Mouse (Mus musculus): ENCODE data around the gene Gm17455. TPM values are rescaled to one million over a fixed set of nuclear protein-coding genes. Genes with fewer than 3 reads are reported as not detected.
A peak's percentile ranks its signal among the peaks of the same experiment; 100 is the strongest.

Gm17455 gene
- polyA plus RNA-seq (2016; fragmentation: Nextera tagmentation; extraction: Ambion mirVana) = 0.59 and 1.8 TPM in 2 replicates

- Histone ChIP-seq H3K36me3 (no peaks in the 10 kb centered on the region), H3K4me3 (no peak within 1 kb of the TSS), H3K9me3 (no peaks in the 10 kb centered on the region), H3K9ac (no peak within 1 kb of the TSS), H3K27me3 (no peaks in the 10 kb centered on the region), H3K4me1 (no peaks in the 10 kb centered on the region), H3K4me2 (replicated peaks) (no peak within 1 kb of the TSS), H3K27ac (no peak within 1 kb of the TSS)
- 52% methylated on average over 7 of the region's 7 CpGs for WGBS
- no peak for ATAC-seq (ENCODE audit: insufficient number of reproducible peaks, insufficient read depth, low FRiP score, low TSS enrichment)
Observed at GRCm38 (mm10) chr10:60399449-60399848, at the start of gene Gm17455. Gene Gm17455 (plus strand): TSS chr10:60399726.

- Histone ChIP-seq H3K4me3 (no peak overlapping the region), H3K27ac (peak overlapping the region; percentile 80; the same call in 1 of the 2 replicates), H3K9me3 (no peaks in the 10 kb centered on the region), H3K27me3 (0 out of 2 replicates have a peak, but pooled peaks cover 7% of the 10 kb centered on the region), H3K4me1 (peaks cover 65% of the 10 kb centered on the region), H3K36me3 (no peaks in the 10 kb centered on the region), H3K9ac (no peak overlapping the region), H3K4me2 (replicated peaks) (peak overlapping the region; percentile 33)
- no peak for ATAC-seq (ENCODE audit: insufficient number of reproducible peaks, insufficient read depth, low FRiP score, low TSS enrichment)
- WGBS = 47% methylated on average over 5 of the region's 5 CpGs
Observed at GRCm38 (mm10) chr10:60350077-60350804, 49.3 kb upstream of the Gm17455 start.

GRCm38 (mm10) chr10:60350805-60351167 lies 48.7 kb upstream of the Gm17455 start:
- H3K36me3 ChIP-seq = no peaks in the 10 kb centered on the region
- ATAC-seq (ENCODE audit: insufficient number of reproducible peaks, insufficient read depth, low FRiP score, low TSS enrichment) = 0 out of 2 replicates have a peak, but pooled peaks have one; percentile 19
- 14% methylated on average over 3 of the region's 3 CpGs for WGBS
- peak overlapping the region; percentile 33 for H3K4me2 ChIP-seq (replicated peaks)
- H3K9ac ChIP-seq = no peak overlapping the region
- H3K4me3 ChIP-seq = no peak overlapping the region
- no peaks in the 10 kb centered on the region for H3K9me3 ChIP-seq
- H3K27me3 ChIP-seq = 0 out of 2 replicates have a peak, but pooled peaks cover 7% of the 10 kb centered on the region
- peaks cover 67% of the 10 kb centered on the region for H3K4me1 ChIP-seq
- peak overlapping the region; percentile 80 for H3K27ac ChIP-seq

GRCm38 (mm10) chr10:60351248-60351647 lies 48.3 kb upstream of the Gm17455 start:
- 0 out of 2 replicates have a peak, but pooled peaks have one; percentile 8 for ATAC-seq (ENCODE audit: insufficient number of reproducible peaks, insufficient read depth, low FRiP score, low TSS enrichment)
- 11% methylated on average over 3 of the region's 3 CpGs for WGBS
- no peak overlapping the region for H3K4me3 ChIP-seq
- no peaks in the 10 kb centered on the region for H3K9me3 ChIP-seq
- H3K9ac ChIP-seq = no peak overlapping the region
- H3K27ac ChIP-seq = peak overlapping the region; percentile 80
- no peaks in the 10 kb centered on the region for H3K36me3 ChIP-seq
- 0 out of 2 replicates have a peak, but pooled peaks cover 7% of the 10 kb centered on the region for H3K27me3 ChIP-seq
- no peak overlapping the region for H3K4me2 ChIP-seq (replicated peaks)
- H3K4me1 ChIP-seq = peaks cover 67% of the 10 kb centered on the region

- ATAC-seq (ENCODE audit: insufficient number of reproducible peaks, insufficient read depth, low FRiP score, low TSS enrichment) = peak; percentile 29; the same call in 1 of the 2 replicates
Observed at GRCm38 (mm10) chr10:60351761-60352455, 47.6 kb upstream of the Gm17455 start.

GRCm38 (mm10) chr10:60353241-60354002 lies 46.1 kb upstream of the Gm17455 start:
- H3K9ac ChIP-seq = no peak overlapping the region
- no peak overlapping the region for H3K4me3 ChIP-seq
- WGBS = 49% methylated on average over 5 of the region's 5 CpGs
- H3K9me3 ChIP-seq = no peaks in the 10 kb centered on the region
- no peaks in the 10 kb centered on the region for H3K36me3 ChIP-seq
- H3K27ac ChIP-seq = 0 out of 2 replicates have a peak overlapping the region, but pooled peaks have one; percentile 30
- no peak overlapping the region for H3K4me2 ChIP-seq (replicated peaks)
- no peaks in the 10 kb centered on the region for H3K27me3 ChIP-seq
- no peak for ATAC-seq (ENCODE audit: insufficient number of reproducible peaks, insufficient read depth, low FRiP score, low TSS enrichment)
- H3K4me1 ChIP-seq = peaks cover 49% of the 10 kb centered on the region

More at GRCm38 (mm10) chr10:60351761-60352455, 47.6 kb upstream of the Gm17455 start:
- peak overlapping the region; percentile 80 for H3K27ac ChIP-seq
- H3K36me3 ChIP-seq = no peaks in the 10 kb centered on the region
- H3K9ac ChIP-seq = no peak overlapping the region
- H3K9me3 ChIP-seq = no peaks in the 10 kb centered on the region
- H3K27me3 ChIP-seq = 0 out of 2 replicates have a peak, but pooled peaks cover 3% of the 10 kb centered on the region
- H3K4me2 ChIP-seq (replicated peaks) = no peak overlapping the region
- H3K4me3 ChIP-seq = no peak overlapping the region
- WGBS = 23% methylated on average over 7 of the region's 7 CpGs
- H3K4me1 ChIP-seq = peaks cover 61% of the 10 kb centered on the region

GRCm38 (mm10) chr10:60354003-60354325 lies 45.6 kb upstream of the Gm17455 start:
- H3K4me2 ChIP-seq (replicated peaks) = no peak overlapping the region
- H3K36me3 ChIP-seq = no peaks in the 10 kb centered on the region
- no peak overlapping the region for H3K9ac ChIP-seq
- ATAC-seq (ENCODE audit: insufficient number of reproducible peaks, insufficient read depth, low FRiP score, low TSS enrichment) = no peak
- H3K27ac ChIP-seq = no peak overlapping the region
- H3K9me3 ChIP-seq = no peaks in the 10 kb centered on the region
- H3K4me1 ChIP-seq = peaks cover 44% of the 10 kb centered on the region
- H3K4me3 ChIP-seq = no peak overlapping the region
- no peaks in the 10 kb centered on the region for H3K27me3 ChIP-seq
- WGBS = 89% methylated on average over 4 of the region's 4 CpGs

GRCm38 (mm10) chr10:60354881-60355677 lies 44.4 kb upstream of the Gm17455 start:
- H3K27me3 ChIP-seq = no peaks in the 10 kb centered on the region
- ATAC-seq (ENCODE audit: insufficient number of reproducible peaks, insufficient read depth, low FRiP score, low TSS enrichment) = no peak
- no peak overlapping the region for H3K4me3 ChIP-seq
- no peaks in the 10 kb centered on the region for H3K9me3 ChIP-seq
- peaks cover 35% of the 10 kb centered on the region for H3K4me1 ChIP-seq
- H3K36me3 ChIP-seq = no peaks in the 10 kb centered on the region
- 56% methylated on average over 11 of the region's 11 CpGs for WGBS
- no peak overlapping the region for H3K4me2 ChIP-seq (replicated peaks)
- H3K27ac ChIP-seq = peak overlapping the region; percentile 58
- H3K9ac ChIP-seq = no peak overlapping the region

- WGBS = 75% methylated on average over 4 of the region's 4 CpGs
- H3K9ac ChIP-seq = no peak overlapping the region
- H3K27ac ChIP-seq = no peak overlapping the region
- no peaks in the 10 kb centered on the region for H3K9me3 ChIP-seq
- H3K36me3 ChIP-seq = no peaks in the 10 kb centered on the region
- no peak overlapping the region for H3K4me3 ChIP-seq
- H3K4me1 ChIP-seq = peaks cover 27% of the 10 kb centered on the region
- ATAC-seq (ENCODE audit: insufficient number of reproducible peaks, insufficient read depth, low FRiP score, low TSS enrichment) = no peak
- H3K4me2 ChIP-seq (replicated peaks) = no peak overlapping the region
- no peaks in the 10 kb centered on the region for H3K27me3 ChIP-seq
Observed at GRCm38 (mm10) chr10:60357441-60357840, 42.1 kb upstream of the Gm17455 start.

- H3K9me3 ChIP-seq = no peaks in the 10 kb centered on the region
- no peaks in the 10 kb centered on the region for H3K27me3 ChIP-seq
- no peaks in the 10 kb centered on the region for H3K36me3 ChIP-seq
- H3K9ac ChIP-seq = no peak overlapping the region
- H3K4me2 ChIP-seq (replicated peaks) = no peak overlapping the region
- no peak for ATAC-seq (ENCODE audit: insufficient number of reproducible peaks, insufficient read depth, low FRiP score, low TSS enrichment)
- no peak overlapping the region for H3K4me3 ChIP-seq
- WGBS = 91% methylated on average over 14 of the region's 14 CpGs
- no peak overlapping the region for H3K27ac ChIP-seq
- H3K4me1 ChIP-seq = peaks cover 26% of the 10 kb centered on the region
Observed at GRCm38 (mm10) chr10:60357901-60358300, 41.6 kb upstream of the Gm17455 start.

GRCm38 (mm10) chr10:60358776-60359175 lies 40.8 kb upstream of the Gm17455 start:
- Histone ChIP-seq H3K4me1 (peaks cover 20% of the 10 kb centered on the region), H3K36me3 (no peaks in the 10 kb centered on the region), H3K9me3 (no peaks in the 10 kb centered on the region), H3K27me3 (no peaks in the 10 kb centered on the region), H3K27ac (no peak overlapping the region), H3K4me2 (replicated peaks) (no peak overlapping the region), H3K9ac (no peak overlapping the region), H3K4me3 (no peak overlapping the region)
- 17% methylated on average over 4 of the region's 4 CpGs for WGBS
- ATAC-seq (ENCODE audit: insufficient number of reproducible peaks, insufficient read depth, low FRiP score, low TSS enrichment) = no peak

Measured in embryonic facial prominence, embryonic 12.5 days (tissue).